Mouse (Mus musculus): ENCODE data around the gene Cyp2c70. TPM values are rescaled to one million over a fixed set of nuclear protein-coding genes. Genes with fewer than 3 reads are reported as not detected.

Cyp2c70 gene
- not detected in 2 replicates for polyA plus RNA-seq (2012; rRNA removed)
- not detected in 2 replicates for polyA plus RNA-seq (2014; fragmentation: Nextera tagmentation; extraction: Ambion mirVana)

DNA sequence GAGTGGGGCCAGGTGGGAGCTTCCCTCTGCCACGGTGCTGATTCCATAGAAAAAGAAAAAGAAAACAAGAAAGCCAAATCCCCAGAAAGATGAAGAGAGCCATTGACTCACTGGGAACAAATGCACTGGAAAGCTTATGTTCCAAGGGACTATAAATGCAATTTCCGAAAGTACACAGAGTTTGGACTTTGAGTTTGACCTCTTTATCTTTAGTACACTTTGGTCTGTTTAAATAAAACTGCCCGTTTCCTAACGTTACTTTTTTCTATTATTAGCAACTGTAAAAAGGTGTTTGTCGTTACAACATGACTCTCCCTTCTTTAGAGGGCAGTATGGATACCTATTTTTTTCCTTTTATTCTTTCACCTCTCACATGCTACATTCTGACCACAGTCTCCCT is at the start of gene Cyp2c70:
Cyp2c70 (minus strand) TSS at position 174 of the 400 bp plus-strand sequence.
- Histone ChIP-seq H3K27me3 (ENCODE audit: control insufficient read depth, insufficient read depth, low read length) (no peaks in the 10 kb centered on the region), H3K9me3 (ENCODE audit: control insufficient read depth, low read length) (no peaks in the 10 kb centered on the region), H3K4me3 (replicated peaks; ENCODE audit: low read length) (no peak within 1 kb of the TSS), H3K4me2 (replicated peaks; ENCODE audit: low read depth, low read length, severe bottlenecking) (no peak within 1 kb of the TSS), H3K36me3 (ENCODE audit: control insufficient read depth, insufficient read depth, low read length) (no peaks in the 10 kb centered on the region), H3K27ac (replicated peaks; ENCODE audit: low read depth, low read length) (no peak within 1 kb of the TSS), H3K4me1 (ENCODE audit: control insufficient read depth, insufficient read depth, low read length) (no peaks in the 10 kb centered on the region), H3K9ac (ENCODE audit: low read depth, low read length, severe bottlenecking) (no peak within 1 kb of the TSS)
- ATAC-seq (ENCODE audit: low FRiP score, low read depth) (no peak), DNase-seq (ENCODE audit: low spot score) (no peak)
- TF ChIP-seq POLR2A (IDR thresholded peaks at IDR 0.05; ENCODE audit: borderline replicate concordance, extremely low read depth, insufficient read depth, insufficient read length): no peak
- 67% methylated on average over 5 of the region's 5 CpGs for WGBS

DNA sequence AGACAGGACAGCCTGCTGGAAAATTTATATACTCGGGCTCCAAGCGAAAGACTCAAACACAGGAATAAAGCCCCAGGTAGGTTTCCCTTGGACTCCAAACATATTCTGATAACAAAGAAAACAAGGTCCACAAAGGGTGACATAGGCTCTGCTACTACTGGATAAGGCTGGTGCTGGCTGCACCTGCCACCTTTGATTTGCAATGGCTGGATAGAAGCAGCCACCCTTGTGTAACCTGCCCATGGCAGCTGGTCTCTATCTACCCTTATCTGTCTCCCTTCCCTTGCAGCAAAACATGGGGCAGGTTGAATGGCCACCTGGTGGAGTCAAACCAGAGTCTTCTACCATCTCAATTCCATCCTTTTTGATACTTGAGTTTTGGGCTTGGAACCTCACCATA is 45.4 kb upstream of the Cyp2c70 start:
- no peak for DNase-seq (ENCODE audit: low spot score)
- no peak overlapping the region for H3K4me3 ChIP-seq (replicated peaks; ENCODE audit: low read length)
- H3K9ac ChIP-seq (ENCODE audit: low read depth, low read length, severe bottlenecking): no peak overlapping the region
- no peaks in the 10 kb centered on the region for H3K36me3 ChIP-seq (ENCODE audit: control insufficient read depth, insufficient read depth, low read length)
- 93% methylated on average over 2 of the region's 2 CpGs for WGBS
- H3K4me2 ChIP-seq (replicated peaks; ENCODE audit: low read depth, low read length, severe bottlenecking): no peak overlapping the region
- no peaks in the 10 kb centered on the region for H3K4me1 ChIP-seq (ENCODE audit: control insufficient read depth, insufficient read depth, low read length)
- H3K27me3 ChIP-seq (ENCODE audit: control insufficient read depth, insufficient read depth, low read length): no peaks in the 10 kb centered on the region
- ATAC-seq (ENCODE audit: low FRiP score, low read depth): no peak
- no peaks in the 10 kb centered on the region for H3K9me3 ChIP-seq (ENCODE audit: control insufficient read depth, low read length)
- H3K27ac ChIP-seq (replicated peaks; ENCODE audit: low read depth, low read length): no peak overlapping the region
- TF ChIP-seq POLR2A (IDR thresholded peaks at IDR 0.05; ENCODE audit: borderline replicate concordance, extremely low read depth, insufficient read depth, insufficient read length): no peak

DNA sequence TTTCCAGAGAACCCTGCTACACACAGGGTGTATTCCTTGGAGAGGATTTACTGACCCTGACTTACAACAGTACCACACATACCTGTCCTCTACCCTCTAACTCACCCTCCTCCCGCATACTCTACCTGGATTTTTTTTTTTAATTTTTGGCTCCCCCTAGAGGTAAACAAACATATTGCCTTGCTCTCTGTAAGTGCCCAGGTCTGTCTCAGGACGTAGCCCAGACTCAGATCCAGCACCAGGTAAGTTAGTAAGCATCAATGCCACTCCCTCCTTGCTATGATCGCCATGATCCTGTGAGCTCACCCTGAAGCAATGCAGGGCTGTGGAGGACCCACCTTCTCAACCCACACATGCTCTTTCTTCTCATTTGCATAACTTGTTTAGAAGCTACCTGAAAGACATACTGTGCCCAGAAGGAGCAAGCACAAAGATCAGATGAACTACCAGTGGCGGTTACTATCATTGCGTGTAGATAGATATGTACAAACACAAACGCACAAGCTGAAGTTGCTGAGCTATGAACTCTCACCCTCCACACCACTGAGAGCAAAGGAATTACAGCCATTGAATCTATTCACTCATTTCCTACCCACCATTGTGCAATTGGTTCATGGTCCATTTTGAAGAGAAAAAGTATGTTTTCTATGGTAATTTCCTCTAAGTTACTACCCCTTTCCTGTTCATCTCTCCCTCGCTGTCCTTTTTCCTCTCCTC is 44.9 kb upstream of the Cyp2c70 start:
- no peak for DNase-seq (ENCODE audit: low spot score)
- no peaks in the 10 kb centered on the region for H3K9me3 ChIP-seq (ENCODE audit: control insufficient read depth, low read length)

DNA sequence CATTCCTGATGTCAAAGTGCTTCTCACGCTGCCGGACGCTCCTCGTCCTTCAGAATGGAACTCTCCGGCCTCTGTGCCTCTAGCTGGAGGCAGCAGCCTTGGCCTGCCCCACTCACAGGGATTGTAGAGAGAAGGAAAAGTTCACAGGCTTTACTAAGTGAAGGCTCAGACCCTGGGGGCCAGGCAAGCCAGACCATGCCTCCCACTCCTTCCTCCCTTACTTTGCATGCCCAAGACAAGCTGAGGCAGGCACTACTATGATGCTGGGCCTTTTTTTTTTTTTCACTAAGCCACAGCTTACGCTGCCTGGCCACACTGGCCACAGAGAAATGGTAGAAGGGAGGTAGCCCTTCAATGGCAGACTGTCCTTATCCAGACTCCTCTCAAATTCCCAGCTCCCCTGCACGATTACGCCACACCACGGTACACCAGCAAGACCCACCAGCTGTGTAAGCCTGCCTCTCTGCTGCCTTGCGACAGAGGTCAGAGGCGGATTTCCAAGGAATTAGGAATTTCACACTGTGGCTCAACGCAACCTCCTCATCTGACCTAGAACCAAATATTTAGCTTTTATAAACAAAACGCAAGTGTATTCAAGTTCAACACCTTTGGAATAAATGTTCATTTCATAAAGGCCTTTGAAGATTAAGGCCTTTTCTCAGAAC is 44.1 kb upstream of the Cyp2c70 start:
- Histone ChIP-seq H3K36me3 (ENCODE audit: control insufficient read depth, insufficient read depth, low read length) (no peaks in the 10 kb centered on the region), H3K9me3 (ENCODE audit: control insufficient read depth, low read length) (no peaks in the 10 kb centered on the region), H3K4me1 (ENCODE audit: control insufficient read depth, insufficient read depth, low read length) (no peaks in the 10 kb centered on the region), H3K27me3 (ENCODE audit: control insufficient read depth, insufficient read depth, low read length) (no peaks in the 10 kb centered on the region), H3K9ac (ENCODE audit: low read depth, low read length, severe bottlenecking) (no peak overlapping the region), H3K27ac (replicated peaks; ENCODE audit: low read depth, low read length) (no peak overlapping the region), H3K4me3 (replicated peaks; ENCODE audit: low read length) (no peak overlapping the region), H3K4me2 (replicated peaks; ENCODE audit: low read depth, low read length, severe bottlenecking) (no peak overlapping the region)
- ATAC-seq (ENCODE audit: low FRiP score, low read depth) (no peak), DNase-seq (ENCODE audit: low spot score) (no peak)
- no peak for TF ChIP-seq POLR2A (IDR thresholded peaks at IDR 0.05; ENCODE audit: borderline replicate concordance, extremely low read depth, insufficient read depth, insufficient read length)
- 80% methylated on average over 13 of the region's 13 CpGs for WGBS

More for the DNA sequence above, 44.9 kb upstream of the Cyp2c70 start:
- no peak for ATAC-seq (ENCODE audit: low FRiP score, low read depth)
- no peak for TF ChIP-seq POLR2A (IDR thresholded peaks at IDR 0.05; ENCODE audit: borderline replicate concordance, extremely low read depth, insufficient read depth, insufficient read length)
- no peak overlapping the region for H3K9ac ChIP-seq (ENCODE audit: low read depth, low read length, severe bottlenecking)
- 73% methylated on average over 7 of the region's 7 CpGs for WGBS
- H3K4me2 ChIP-seq (replicated peaks; ENCODE audit: low read depth, low read length, severe bottlenecking): no peak overlapping the region
- no peak overlapping the region for H3K27ac ChIP-seq (replicated peaks; ENCODE audit: low read depth, low read length)
- H3K4me1 ChIP-seq (ENCODE audit: control insufficient read depth, insufficient read depth, low read length): no peaks in the 10 kb centered on the region
- no peaks in the 10 kb centered on the region for H3K36me3 ChIP-seq (ENCODE audit: control insufficient read depth, insufficient read depth, low read length)
- no peak overlapping the region for H3K4me3 ChIP-seq (replicated peaks; ENCODE audit: low read length)
- H3K27me3 ChIP-seq (ENCODE audit: control insufficient read depth, insufficient read depth, low read length): no peaks in the 10 kb centered on the region

DNA sequence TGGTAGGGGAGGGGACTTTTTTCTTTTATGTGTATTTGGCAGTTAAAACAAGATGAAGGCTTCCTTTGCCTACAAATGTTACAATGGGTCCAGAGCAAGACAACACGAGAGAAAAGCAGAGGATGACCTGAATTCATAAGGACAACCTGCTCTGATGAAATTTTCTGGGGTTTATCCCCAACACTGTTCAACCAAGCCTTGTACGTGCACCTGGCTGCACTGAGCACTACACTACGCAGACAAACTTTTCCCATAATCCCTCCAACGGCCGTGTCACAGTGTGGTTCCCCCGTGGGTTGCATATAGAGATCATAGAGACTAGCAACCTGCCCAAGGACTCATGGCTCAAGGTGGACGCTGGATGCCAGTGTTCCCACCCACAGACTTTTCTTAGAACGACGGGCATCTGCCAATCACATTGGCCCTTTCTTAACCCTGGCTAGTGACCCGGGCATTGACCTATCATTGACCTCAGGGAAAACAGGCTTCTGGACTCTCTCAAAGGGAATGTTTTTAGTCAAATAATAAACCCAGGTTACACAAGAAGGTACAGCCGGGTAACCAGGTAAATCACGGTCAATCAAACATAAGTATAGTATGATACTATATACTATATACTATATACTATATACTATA is 39.5 kb upstream of the Cyp2c70 start:
- WGBS: 83% methylated on average over 12 of the region's 12 CpGs
- H3K27me3 ChIP-seq (ENCODE audit: control insufficient read depth, insufficient read depth, low read length): no peaks in the 10 kb centered on the region
- DNase-seq (ENCODE audit: low spot score) (no peak), ATAC-seq (ENCODE audit: low FRiP score, low read depth) (no peak)
- H3K4me3 ChIP-seq (replicated peaks; ENCODE audit: low read length): no peak overlapping the region
- no peaks in the 10 kb centered on the region for H3K9me3 ChIP-seq (ENCODE audit: control insufficient read depth, low read length)
- no peaks in the 10 kb centered on the region for H3K4me1 ChIP-seq (ENCODE audit: control insufficient read depth, insufficient read depth, low read length)
- no peak overlapping the region for H3K9ac ChIP-seq (ENCODE audit: low read depth, low read length, severe bottlenecking)
- H3K4me2 ChIP-seq (replicated peaks; ENCODE audit: low read depth, low read length, severe bottlenecking): no peak overlapping the region
- H3K36me3 ChIP-seq (ENCODE audit: control insufficient read depth, insufficient read depth, low read length): no peaks in the 10 kb centered on the region
- H3K27ac ChIP-seq (replicated peaks; ENCODE audit: low read depth, low read length): no peak overlapping the region
- no peak for TF ChIP-seq POLR2A (IDR thresholded peaks at IDR 0.05; ENCODE audit: borderline replicate concordance, extremely low read depth, insufficient read depth, insufficient read length)
